Comparison of ENCODE assay signal across 29 mouse cellular contexts in the genomic region with DNA sequence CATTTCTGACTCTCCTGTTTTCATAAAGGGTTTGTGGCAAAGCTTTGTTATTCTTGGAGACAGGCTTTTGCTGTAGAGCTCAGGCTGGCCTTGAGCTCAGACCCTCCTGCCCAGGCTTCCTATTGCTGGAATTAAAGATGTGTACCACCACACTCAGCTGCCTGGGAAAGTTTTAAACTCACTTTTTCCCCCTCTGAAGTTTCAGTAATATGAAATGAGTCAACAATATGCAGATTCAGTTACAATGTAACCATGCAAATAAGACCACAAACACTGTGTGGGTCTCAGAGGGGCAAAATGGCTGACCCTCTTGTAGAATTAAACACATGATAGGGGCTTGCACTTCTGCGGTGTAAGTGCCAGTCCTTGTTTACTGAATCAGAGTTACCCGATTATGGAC. TPM values are rescaled to one million over a fixed set of nuclear protein-coding genes. Genes with fewer than 3 reads are reported as not detected.
DNase-seq lines count a peak whose midpoint lies in the region; ATAC-seq and TF ChIP-seq lines count a peak whose summit lies in the region.
"Had no signal": no experiment of that assay in that cellular context is flagged by ENCODE, and none has a peak within 500 bp of the region (broad histone marks: within the 10 kb centered on the region; RNA-seq: fewer than 3 reads in every experiment).

No protein-coding gene starts in this region.

- H3K27ac ChIP-seq in liver, embryonic 11.5 days (ENCODE audit: low read depth, low read length), result peak overlapping the region; percentile 70; the same call in 1 of the 2 replicates
- H3K27ac ChIP-seq in intestine, embryonic 16.5 days (ENCODE audit: low read length), result peak overlapping the region; percentile 3; the same call in 1 of the 2 replicates
- peak overlapping the region; percentile 91 for H3K27ac ChIP-seq in small intestine, adult 2 months (ENCODE audit: insufficient read depth, low read depth, low read length)
- H3K27ac ChIP-seq in forebrain, postnatal 0 days (ENCODE audit: low read depth, low read length), result no peak overlapping the region
- H3K27ac ChIP-seq: forebrain, embryonic 13.5 days; heart, adult 2 months; heart, embryonic 13.5 days; midbrain, embryonic 12.5 days had no signal

- ATAC-seq in liver, embryonic 11.5 days (replicated peaks; ENCODE audit: low FRiP score), result no peak
- ATAC-seq in intestine, embryonic 16.5 days, result no peak
- no peak for ATAC-seq in forebrain, postnatal 0 days
- ATAC-seq: forebrain, embryonic 13.5 days; hindbrain, embryonic 16.5 days had no signal

- DNase-seq in liver, embryonic 11.5 days (ENCODE audit: low spot score), result no peak
- no peak for DNase-seq in liver
- no peak for DNase-seq in forebrain, postnatal 0 days
- DNase-seq in gastrocnemius, postnatal 10 days, result no peak
- no peak for DNase-seq in frontal cortex, postnatal 25 days (ENCODE audit: low spot score in 2 of 2)
- DNase-seq: adrenal gland, postnatal 10 days; B cell, adult 2 months; cerebellum, adult 8-10 months; cerebellum, postnatal 25 days; gastrocnemius, postnatal 36 days; heart, adult 2 months; kidney, postnatal 10 days; layer of hippocampus, postnatal 36 days; left cerebral cortex, postnatal 4 days; lung, postnatal 4 days; retina, postnatal 1 day; right cerebral cortex, postnatal 14 days had no signal

- no peak overlapping the region for H3K9ac ChIP-seq in liver, embryonic 11.5 days (ENCODE audit: low read depth, low read length)
- no peak overlapping the region for H3K9ac ChIP-seq in intestine, embryonic 16.5 days (ENCODE audit: low read depth, low read length)
- H3K9ac ChIP-seq in forebrain, postnatal 0 days, result no peak overlapping the region
- H3K9ac ChIP-seq: forebrain, embryonic 13.5 days; heart, embryonic 13.5 days; midbrain, embryonic 12.5 days had no signal

- no peak overlapping the region for H3K4me3 ChIP-seq in liver, embryonic 11.5 days (ENCODE audit: low read depth, low read length)
- H3K4me3 ChIP-seq in intestine, embryonic 16.5 days (ENCODE audit: low read length), result no peak overlapping the region
- no peak overlapping the region for H3K4me3 ChIP-seq in small intestine, adult 2 months (ENCODE audit: low read depth, low read length)
- H3K4me3 ChIP-seq in forebrain, postnatal 0 days (ENCODE audit: low read depth, low read length), result no peak overlapping the region
- H3K4me3 ChIP-seq: forebrain, embryonic 13.5 days; heart, adult 2 months; heart, embryonic 13.5 days; megakaryocyte, embryonic 14.5 days; midbrain, embryonic 12.5 days had no signal

- H3K9me3 ChIP-seq in liver, embryonic 11.5 days (ENCODE audit: control insufficient read depth, low read length), result no peaks in the 10 kb centered on the region
- no peaks in the 10 kb centered on the region for H3K9me3 ChIP-seq in intestine, embryonic 16.5 days (ENCODE audit: control insufficient read depth, low read length)
- no peaks in the 10 kb centered on the region for H3K9me3 ChIP-seq in forebrain, postnatal 0 days (ENCODE audit: low read length)
- H3K9me3 ChIP-seq: forebrain, embryonic 13.5 days; heart, embryonic 13.5 days; megakaryocyte, embryonic 14.5 days; midbrain, embryonic 12.5 days had no signal

- no peaks in the 10 kb centered on the region for H3K36me3 ChIP-seq in liver, embryonic 11.5 days (ENCODE audit: control insufficient read depth, insufficient read depth, low read length)
- H3K36me3 ChIP-seq in intestine, embryonic 16.5 days (ENCODE audit: control insufficient read depth, insufficient read depth, low read length), result no peaks in the 10 kb centered on the region
- H3K36me3 ChIP-seq in small intestine, adult 2 months (ENCODE audit: control insufficient read depth, insufficient read depth, low read length), result no peaks in the 10 kb centered on the region
- no peaks in the 10 kb centered on the region for H3K36me3 ChIP-seq in forebrain, postnatal 0 days (ENCODE audit: insufficient read depth)
- H3K36me3 ChIP-seq: midbrain, embryonic 12.5 days had no signal

- peaks cover 11% of the 10 kb centered on the region for H3K4me1 ChIP-seq in liver, embryonic 11.5 days (replicated peaks; ENCODE audit: control insufficient read depth, insufficient read depth, low read length)
- 0 out of 2 replicates have a peak, but pooled peaks cover 4% of the 10 kb centered on the region for H3K4me1 ChIP-seq in intestine, embryonic 16.5 days (ENCODE audit: control insufficient read depth, insufficient read depth, low read length)
- H3K4me1 ChIP-seq in small intestine, adult 2 months (ENCODE audit: control insufficient read depth, insufficient read depth, insufficient read length, low read length), result peaks cover 34% of the 10 kb centered on the region
- no peaks in the 10 kb centered on the region for H3K4me1 ChIP-seq in forebrain, postnatal 0 days (ENCODE audit: insufficient read depth)
- H3K4me1 ChIP-seq: forebrain, embryonic 13.5 days; midbrain, embryonic 12.5 days had no signal

- TF ChIP-seq POLR2A in small intestine, adult 2 months (IDR thresholded peaks at IDR 0.05; ENCODE audit: low read depth, low read length), result no peak

- no peak for TF ChIP-seq CTCF in small intestine, adult 2 months (IDR thresholded peaks at IDR 0.05; ENCODE audit: extremely low read depth, insufficient read length, insufficient replicate concordance, low read depth, low read length)
- no peak for TF ChIP-seq CTCF in forebrain, postnatal 0 days (IDR thresholded peaks at IDR 0.05; ENCODE audit: low read depth)

- H3K27me3 ChIP-seq in liver, embryonic 11.5 days (replicated peaks; ENCODE audit: control insufficient read depth, insufficient read depth, low read length), result no peaks in the 10 kb centered on the region
- no peaks in the 10 kb centered on the region for H3K27me3 ChIP-seq in intestine, embryonic 16.5 days (replicated peaks; ENCODE audit: control insufficient read depth, insufficient read depth, low read length)
- H3K27me3 ChIP-seq in small intestine, adult 2 months (ENCODE audit: control insufficient read depth, insufficient read depth, low read length), result no peaks in the 10 kb centered on the region
- H3K27me3 ChIP-seq in forebrain, postnatal 0 days (ENCODE audit: insufficient read depth, low read length), result no peaks in the 10 kb centered on the region
- H3K27me3 ChIP-seq: forebrain, embryonic 13.5 days; heart, embryonic 13.5 days; megakaryocyte, embryonic 14.5 days; midbrain, embryonic 12.5 days had no signal

- WGBS in liver, embryonic 11.5 days, result 70% methylated on average over 2 of the region's 2 CpGs
- WGBS in intestine, embryonic 16.5 days, result 48% methylated on average over 2 of the region's 2 CpGs
- WGBS in small intestine, adult 2 months, result 19% methylated on average over 2 of the region's 2 CpGs
- WGBS in forebrain, postnatal 0 days, result 92% methylated on average over 2 of the region's 2 CpGs

- no peak overlapping the region for H3K4me2 ChIP-seq in liver, embryonic 11.5 days
- H3K4me2 ChIP-seq in intestine, embryonic 16.5 days (ENCODE audit: low read depth, low read length), result no peak overlapping the region
- H3K4me2 ChIP-seq in forebrain, postnatal 0 days (ENCODE audit: low read depth), result no peak overlapping the region
- H3K4me2 ChIP-seq: forebrain, embryonic 13.5 days; heart, embryonic 13.5 days; midbrain, embryonic 12.5 days had no signal

RNA-seq across cellular contexts. Expression of a gene that starts 18.8 kb away (rescaled TPM):
- polyA plus RNA-seq in liver, embryonic 11.5 days (2014; fragmentation: Nextera tagmentation; extraction: Ambion mirVana), result 312 and 324 TPM in 2 replicates
- 410 and 422 TPM in 2 replicates for polyA plus RNA-seq in intestine, embryonic 16.5 days (2015; fragmentation: Nextera tagmentation; extraction: Ambion mirVana)
- polyA plus RNA-seq in small intestine, adult 2 months (2012; rRNA removed), result 131 and 371 TPM in 2 replicates
- total RNA-seq in forebrain, postnatal 0 days (2014; rRNA removed), result 201 and 204 TPM in 2 replicates
- polyA plus RNA-seq in forebrain, postnatal 0 days (2015; fragmentation: Nextera tagmentation; extraction: Ambion mirVana), result 264 and 294 TPM in 2 replicates
- 100 to 1,000 TPM; 308 to 335 TPM for total RNA-seq in gastrocnemius, postnatal 10 days (2021)

RNA-seq across cellular contexts. Expression of a gene that starts 42.6 kb away (rescaled TPM):
- polyA plus RNA-seq in liver, embryonic 11.5 days (2014; fragmentation: Nextera tagmentation; extraction: Ambion mirVana), result 54.4 and 59.0 TPM in 2 replicates
- polyA plus RNA-seq in intestine, embryonic 16.5 days (2015; fragmentation: Nextera tagmentation; extraction: Ambion mirVana), result 88.2 and 89.1 TPM in 2 replicates
- 58.7 and 137 TPM in 2 replicates for polyA plus RNA-seq in small intestine, adult 2 months (2012; rRNA removed)
- total RNA-seq in forebrain, postnatal 0 days (2014; rRNA removed), result 23.4 and 32.4 TPM in 2 replicates
- 48.8 and 50.6 TPM in 2 replicates for polyA plus RNA-seq in forebrain, postnatal 0 days (2015; fragmentation: Nextera tagmentation; extraction: Ambion mirVana)
- total RNA-seq in gastrocnemius, postnatal 10 days (2021), result 10 to 100 TPM; 10.3 to 11.1 TPM

RNA-seq across cellular contexts. Expression of a gene that starts 55.2 kb away (rescaled TPM):
- polyA plus RNA-seq in liver, embryonic 11.5 days (2014; fragmentation: Nextera tagmentation; extraction: Ambion mirVana), result not detected in 2 replicates
- polyA plus RNA-seq in intestine, embryonic 16.5 days (2015; fragmentation: Nextera tagmentation; extraction: Ambion mirVana), result not detected in 2 replicates
- 0.60 and 2.6 TPM in 2 replicates for polyA plus RNA-seq in small intestine, adult 2 months (2012; rRNA removed)
- total RNA-seq in forebrain, postnatal 0 days (2014; rRNA removed), result 0.57 TPM in 1 of 2 replicates, not detected in the other
- 0.23 TPM in 1 of 2 replicates, not detected in the other for polyA plus RNA-seq in forebrain, postnatal 0 days (2015; fragmentation: Nextera tagmentation; extraction: Ambion mirVana)
- 10 to 100 TPM; 19.4 to 21.1 TPM for total RNA-seq in gastrocnemius, postnatal 10 days (2021)
- total RNA-seq: left cerebral cortex, postnatal 4 days; monocyte, adult 5-6 weeks had no signal
- polyA plus RNA-seq: embryonic facial prominence, embryonic 11.5 days; forebrain, embryonic 13.5 days; heart, embryonic 13.5 days; hindbrain, embryonic 11.5 days; hindbrain, embryonic 16.5 days; intestine, embryonic 14.5 days; midbrain, embryonic 12.5 days; neural tube, embryonic 14.5 days had no signal

RNA-seq across cellular contexts. Expression of a gene that starts 55.9 kb away (rescaled TPM):
- polyA plus RNA-seq in liver, embryonic 11.5 days (2014; fragmentation: Nextera tagmentation; extraction: Ambion mirVana), result 7.1 TPM in 2 replicates
- 11.4 and 12.5 TPM in 2 replicates for polyA plus RNA-seq in intestine, embryonic 16.5 days (2015; fragmentation: Nextera tagmentation; extraction: Ambion mirVana)
- 13.7 and 30.6 TPM in 2 replicates for polyA plus RNA-seq in small intestine, adult 2 months (2012; rRNA removed)
- total RNA-seq in forebrain, postnatal 0 days (2014; rRNA removed), result 62.4 and 67.6 TPM in 2 replicates
- polyA plus RNA-seq in forebrain, postnatal 0 days (2015; fragmentation: Nextera tagmentation; extraction: Ambion mirVana), result 18.2 and 28.4 TPM in 2 replicates
- total RNA-seq in gastrocnemius, postnatal 10 days (2021), result 10 to 100 TPM; 23.9 to 25.1 TPM
